Mouse (Mus musculus) lung, postnatal 36 days (tissue): Measurements from ENCODE around the gene Mxi1.
"Not testable (repeated sequence)": the region's sequence is repeated elsewhere in the genome, so short reads cannot be mapped to it uniquely, and the experiment has no call there.

Source experiments
- DNase-seq: peaks from one replicate; pipeline ENCODE4 v3.0.0; 2022; ENCODE audit warnings: mixed read lengths

The Mxi1 gene

DNA sequence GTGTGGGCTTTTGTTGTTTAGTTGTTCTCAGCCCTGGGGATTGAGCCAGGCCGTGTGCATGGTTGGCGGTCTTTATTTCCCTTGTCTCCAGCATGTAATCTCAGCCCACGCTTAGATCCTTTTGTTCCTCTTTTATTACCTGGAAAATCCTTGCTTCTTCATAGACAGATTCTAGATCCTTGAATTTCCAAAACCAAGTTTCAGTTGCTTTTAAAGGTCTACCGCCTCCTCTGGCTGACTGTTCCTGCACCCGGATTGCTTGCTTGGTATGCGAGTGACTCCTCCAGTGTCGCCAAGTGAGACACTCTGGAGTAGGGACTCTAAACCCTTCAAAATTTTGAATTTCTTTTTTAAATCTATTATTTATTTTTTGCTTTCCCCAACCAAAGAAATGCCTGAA is 56.6 kb downstream of the Mxi1 start:
- no peak for DNase-seq

DNA sequence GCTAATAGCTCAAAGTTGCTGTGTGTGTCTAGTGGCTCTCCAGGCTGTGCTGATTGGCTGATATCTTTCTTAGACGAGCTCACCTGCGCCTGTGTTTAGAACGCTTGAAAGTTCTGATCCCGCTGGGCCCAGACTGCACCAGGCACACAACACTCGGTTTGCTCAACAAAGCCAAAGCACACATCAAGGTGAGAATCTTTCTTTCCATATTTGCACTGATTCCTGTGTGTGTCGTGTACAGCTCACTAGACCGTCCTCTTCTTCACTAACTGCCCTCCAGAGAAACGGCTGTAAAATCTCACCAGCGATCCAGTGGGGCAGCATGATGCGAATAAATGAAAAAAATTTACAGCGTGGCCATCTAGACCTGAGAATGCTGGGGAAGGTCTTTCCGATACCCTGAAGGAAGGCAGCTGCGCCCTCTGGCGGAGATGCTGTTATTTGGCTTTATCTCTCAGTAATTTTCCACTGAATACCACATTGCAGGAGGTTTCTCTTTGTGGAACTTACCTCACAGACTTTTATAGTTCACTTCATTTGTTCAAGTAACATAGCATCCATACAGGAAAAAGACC is 59.2 kb downstream of the Mxi1 start:
- DNase-seq = peak; percentile 93

DNA sequence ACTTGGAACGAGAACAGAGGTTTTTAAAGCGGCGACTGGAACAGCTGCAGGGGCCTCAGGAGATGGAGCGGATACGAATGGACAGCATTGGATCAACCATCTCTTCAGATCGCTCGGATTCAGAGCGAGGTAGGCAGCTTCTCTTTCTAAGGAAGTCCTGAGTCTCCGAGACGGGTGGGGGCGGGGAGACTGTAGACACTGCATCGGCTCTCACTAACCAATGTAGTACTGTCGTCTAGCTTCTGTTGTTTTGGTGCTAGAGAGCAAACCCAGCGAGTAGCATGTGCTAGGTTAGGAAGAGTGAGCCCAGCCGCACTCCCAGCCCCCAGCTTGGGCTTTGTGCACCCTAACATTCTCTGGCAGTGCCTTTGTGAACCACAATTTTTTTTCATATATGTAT is 59.9 kb downstream of the Mxi1 start:
- no peak for DNase-seq

DNA sequence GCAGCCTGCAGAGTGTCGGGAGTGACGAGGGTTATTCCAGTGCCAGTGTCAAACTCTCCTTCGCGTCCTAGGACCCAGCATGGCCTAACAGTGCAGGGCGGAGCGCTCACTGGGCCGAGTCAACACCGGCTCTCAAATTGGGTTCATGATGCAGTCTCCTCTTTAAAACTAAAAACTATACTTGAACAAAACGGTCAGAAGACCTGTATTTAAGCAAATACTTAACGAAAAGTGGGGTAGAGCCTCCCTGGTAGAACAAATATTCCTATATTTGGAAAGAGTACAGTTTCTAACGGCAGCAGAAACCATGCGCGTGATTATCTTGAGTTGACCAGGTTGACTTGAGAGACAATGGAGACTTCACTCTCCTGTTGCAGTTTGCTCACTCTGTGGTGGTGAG is 61.3 kb downstream of the Mxi1 start, which contains the start of gene Gm10197:
Gene Gm10197 (minus strand): TSS at position 101 of the 400 bp plus-strand sequence.
- no peak for DNase-seq

GRCm38 (mm10) chr19:53373570-53373969 is 63.3 kb downstream of the Mxi1 start:
- no peak for DNase-seq

- DNase-seq = no peak
Measured at GRCm38 (mm10) chr19:53375299-53375698, 65.0 kb downstream of the Mxi1 start.

DNA sequence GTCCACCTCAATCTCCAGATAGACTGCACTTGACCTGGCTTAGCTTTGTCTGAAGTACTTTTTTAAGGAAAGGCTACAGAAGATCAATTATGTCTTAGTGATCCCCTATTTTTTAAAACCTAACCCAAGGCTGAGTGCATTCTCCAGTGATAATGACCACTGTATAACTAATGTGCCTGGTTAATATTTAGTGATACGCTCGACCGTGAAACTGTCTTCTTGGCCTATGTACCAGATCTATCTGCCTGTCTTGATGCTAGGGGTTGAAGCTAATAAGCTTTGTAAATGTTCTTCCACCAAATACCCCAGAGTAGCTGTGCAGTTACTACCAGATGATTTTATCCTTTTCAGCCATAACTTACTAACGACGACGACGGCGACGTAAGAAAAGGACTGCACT is 65.5 kb downstream of the Mxi1 start:
- DNase-seq = no peak

GRCm38 (mm10) chr19:53377652-53378051 is 67.3 kb downstream of the Mxi1 start:
- DNase-seq = no peak

DNA sequence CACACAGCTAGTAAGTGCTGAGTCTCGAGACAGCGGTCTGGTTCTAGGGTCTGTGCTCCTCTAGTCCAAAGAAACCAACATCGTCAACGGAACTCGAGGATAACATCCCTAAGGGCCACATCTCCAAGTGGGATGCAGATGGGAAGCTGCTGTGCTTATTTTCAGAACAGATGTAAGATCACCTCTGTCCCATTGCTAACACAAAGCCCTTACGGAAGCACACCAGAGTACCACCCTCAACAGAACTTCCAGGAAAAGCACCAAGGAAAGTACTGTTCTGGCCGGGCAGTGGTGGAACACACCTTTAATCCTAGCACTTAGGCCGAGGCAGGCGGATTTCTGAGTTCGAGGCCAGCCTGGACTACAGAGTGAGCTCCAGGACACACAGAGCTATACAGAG is 68.1 kb downstream of the Mxi1 start:
- no peak for DNase-seq

DNA sequence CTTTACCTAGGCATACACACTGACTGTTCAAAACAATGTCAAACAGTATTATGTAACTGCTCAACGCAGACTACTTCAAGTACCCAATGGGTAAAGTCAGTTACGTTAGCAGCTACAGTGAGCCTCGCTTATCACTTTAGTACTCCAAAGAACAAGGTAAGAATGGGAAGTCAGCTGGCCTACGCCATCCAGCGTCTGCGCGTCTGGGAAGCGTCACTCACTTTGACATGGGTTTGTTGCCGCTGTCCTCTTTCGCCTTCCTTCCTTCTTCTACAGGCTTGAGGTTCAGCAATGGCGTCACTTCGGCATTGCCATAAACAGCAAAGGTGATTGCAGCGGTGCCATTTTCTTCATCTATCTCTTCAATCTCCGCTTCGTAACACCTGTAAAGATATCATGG is 73.0 kb downstream of the Mxi1 start:
- no peak for DNase-seq

GRCm38 (mm10) chr19:53389417-53389816 is 79.1 kb downstream of the Mxi1 start:
- no peak for DNase-seq

DNA sequence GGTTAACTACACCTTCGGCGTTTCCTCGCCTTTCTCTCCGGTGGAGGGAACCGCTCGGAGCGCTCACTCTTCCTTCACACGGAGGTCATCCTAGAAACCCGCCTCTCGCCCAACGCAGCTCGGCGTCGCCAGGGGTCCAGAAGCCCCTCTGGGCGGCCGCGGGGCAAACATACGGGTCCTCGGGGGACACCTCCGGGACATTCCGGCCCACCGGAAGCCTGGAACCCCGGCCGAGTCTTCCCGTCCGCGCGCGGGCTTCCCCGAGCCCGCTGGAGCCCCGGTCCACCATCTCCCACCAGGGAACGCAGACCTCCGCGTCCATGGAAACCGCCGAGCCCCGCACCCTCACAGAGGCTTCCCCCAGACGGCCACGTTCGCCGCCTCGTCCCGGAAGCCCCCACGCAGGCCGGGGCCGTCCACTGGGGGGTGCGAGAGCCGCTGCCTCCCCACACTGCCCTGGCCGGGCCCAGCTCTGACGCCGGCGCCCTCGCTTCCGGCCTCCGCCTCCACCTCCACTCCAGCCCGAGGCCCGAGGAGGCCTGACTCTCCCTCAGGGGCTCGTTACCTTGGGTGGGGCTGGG is 79.6 kb downstream of the Mxi1 start:
- no peak for DNase-seq

GRCm38 (mm10) chr19:53390495-53391007 is 80.2 kb downstream of the Mxi1 start, which contains the start of gene Smndc1:
Gene Smndc1, minus strand, starts transcription at chr19:53390578.
- DNase-seq = peak; percentile 100

- no peak for DNase-seq
Measured at GRCm38 (mm10) chr19:53391386-53391785, 81.1 kb downstream of the Mxi1 start.

DNA sequence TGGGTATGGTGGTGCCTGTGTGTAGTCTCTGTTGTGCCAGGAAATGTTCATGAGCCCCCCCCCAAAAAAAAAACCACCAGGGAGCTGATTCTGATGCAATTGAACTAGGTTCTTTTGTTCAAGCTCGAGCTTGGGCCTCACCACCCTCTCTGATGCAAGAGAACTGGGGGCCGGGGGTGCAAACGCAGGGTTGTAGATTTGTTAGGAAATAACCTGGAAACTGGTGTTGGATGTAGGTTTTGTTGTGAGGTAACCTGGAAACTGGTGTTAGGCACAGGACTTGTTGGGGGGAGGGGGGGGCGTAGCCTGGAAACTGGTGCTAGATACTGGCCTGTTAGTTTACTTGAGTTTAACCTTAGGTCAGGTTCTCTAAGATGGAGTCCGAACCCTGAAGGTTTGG is 81.5 kb downstream of the Mxi1 start:
- DNase-seq = no peak

- peak; percentile 29 for DNase-seq
Measured at GRCm38 (mm10) chr19:53392781-53393343, 82.5 kb downstream of the Mxi1 start.

DNA sequence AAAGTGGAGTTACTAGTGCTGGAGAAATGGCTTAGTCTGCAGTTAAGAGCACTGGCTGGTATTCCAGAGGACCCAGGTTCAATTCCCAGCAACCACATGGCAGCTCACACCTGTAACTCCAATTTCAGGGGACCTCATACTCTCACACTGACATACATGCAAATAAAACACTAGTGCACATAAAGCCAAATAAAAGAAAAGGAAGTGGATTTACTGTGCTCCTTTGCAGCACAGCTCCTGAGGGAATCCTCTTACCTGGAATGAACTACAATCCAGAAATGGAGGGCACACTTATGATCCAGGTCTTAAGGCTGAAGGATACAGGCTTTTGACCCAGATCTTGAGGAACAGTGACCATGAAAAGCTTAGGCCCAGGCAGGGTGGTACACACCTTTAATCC is 83.3 kb downstream of the Mxi1 start:
- no peak for DNase-seq

DNA sequence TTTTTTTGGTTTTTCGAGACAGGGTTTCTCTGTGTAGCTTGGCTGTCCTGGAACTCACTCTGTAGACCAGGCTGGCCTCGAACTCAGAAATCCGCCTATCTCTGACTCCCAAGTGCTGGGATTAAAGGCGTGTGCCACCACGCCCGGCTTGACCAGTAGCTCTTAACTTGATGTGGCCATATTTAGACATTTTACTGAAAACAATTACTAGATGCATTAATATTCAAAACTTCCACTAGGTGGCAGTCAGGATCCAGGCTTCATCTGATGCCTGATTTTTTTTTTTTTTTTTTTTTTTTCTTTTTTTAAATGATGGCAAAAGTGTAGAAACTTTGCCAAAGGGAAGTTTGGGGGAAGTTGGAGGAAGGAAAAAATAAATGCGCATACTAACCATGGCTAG is 84.2 kb downstream of the Mxi1 start:
- DNase-seq = peak; percentile 84

- DNase-seq = not testable (repeated sequence)
Measured at GRCm38 (mm10) chr19:53394956-53395355, 84.6 kb downstream of the Mxi1 start.

DNA sequence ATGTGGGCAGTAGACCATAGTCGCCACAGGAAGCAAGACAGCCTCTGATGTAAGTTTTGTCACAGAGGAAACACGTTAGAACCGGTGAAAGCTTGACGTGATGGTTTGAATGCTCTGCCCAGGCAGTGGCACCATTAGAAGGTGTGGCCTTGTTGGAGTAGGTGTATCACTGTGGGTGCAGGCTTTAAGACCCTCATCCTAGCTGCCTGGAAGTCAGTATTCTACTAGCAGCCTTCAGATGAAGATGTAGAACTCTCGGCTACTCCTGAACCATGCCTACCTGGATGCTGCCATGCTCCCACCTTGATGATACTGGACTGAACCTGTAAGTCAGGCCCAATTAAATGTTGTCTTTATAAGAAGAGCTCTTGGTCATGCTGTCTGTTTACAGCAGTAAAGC is 85.5 kb downstream of the Mxi1 start:
- not testable (repeated sequence) for DNase-seq

- no peak for DNase-seq
Measured at GRCm38 (mm10) chr19:53397451-53398233, 87.3 kb downstream of the Mxi1 start.

DNA sequence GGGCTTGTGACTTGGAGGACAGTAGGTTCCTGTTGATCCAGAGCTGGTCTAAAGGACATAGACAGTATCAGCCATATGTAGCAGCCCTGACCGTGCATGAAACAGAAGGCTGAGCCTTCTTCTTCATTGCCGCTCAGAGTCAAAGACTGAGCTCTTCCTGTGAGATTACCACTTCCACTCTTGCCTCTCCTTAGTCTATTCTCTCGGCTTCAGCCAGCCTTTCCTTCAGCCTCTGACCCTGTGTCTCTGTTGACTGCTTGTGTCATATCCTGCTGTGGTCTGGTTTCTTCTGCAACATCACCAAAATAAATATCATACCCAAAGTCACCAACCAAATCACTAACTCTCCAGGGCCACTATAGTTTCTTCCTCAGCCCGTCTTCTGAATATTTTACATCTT is 88.9 kb downstream of the Mxi1 start:
- no peak for DNase-seq

DNA sequence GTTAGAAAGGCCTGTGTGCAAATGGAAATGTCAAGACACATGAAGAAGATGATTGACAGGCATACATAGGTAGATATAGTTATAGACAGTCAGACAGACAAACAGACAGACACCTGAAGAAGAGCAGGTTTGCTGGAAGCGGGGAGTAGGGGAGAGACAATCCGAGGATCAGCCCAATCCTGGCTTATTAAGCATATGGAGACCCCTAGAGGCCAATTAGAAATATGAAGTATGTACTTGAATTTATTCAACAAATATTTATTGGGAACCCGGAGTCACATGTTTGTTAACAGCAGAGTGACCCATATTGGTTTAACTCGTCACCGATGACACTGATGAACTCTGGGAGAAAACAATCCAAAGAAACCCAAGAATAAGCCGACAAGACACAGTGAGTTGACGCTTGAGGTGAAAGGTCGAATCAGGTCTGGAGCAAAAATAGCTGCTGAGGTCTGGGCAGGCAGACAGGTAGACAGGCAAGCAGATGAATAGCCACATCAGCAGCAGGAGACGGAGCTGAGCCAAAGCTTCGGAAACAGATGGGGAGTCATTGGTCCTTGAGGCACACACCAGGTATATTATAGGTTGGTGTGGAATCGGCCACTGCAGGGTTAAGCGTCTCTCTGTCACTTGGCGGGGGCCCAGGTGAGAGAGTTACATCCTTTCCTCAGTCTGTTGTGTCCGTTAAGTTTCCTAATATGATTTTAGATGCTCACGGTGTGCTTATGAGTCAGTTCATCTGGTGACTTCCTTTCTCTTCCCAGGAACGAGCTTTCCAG is 90.2 kb downstream of the Mxi1 start:
- DNase-seq = no peak
